Mouse (Mus musculus) cerebellum, adult 2 months (tissue): ENCODE data around the gene Camk2d.

Source experiments
- CTCF ChIP-seq: fragments of 200-500 bp; IDR thresholded peaks from 2 replicates; pipeline ENCODE4 v1.5.1; 2011; ENCODE audit warnings: low read depth, mild to moderate bottlenecking, control low read depth, low read length, moderate library complexity, borderline replicate concordance; ENCODE audit not compliant: insufficient read depth
- POLR2A ChIP-seq: fragments of 200-500 bp; IDR thresholded peaks from 2 replicates; pipeline ENCODE4 v1.6.1; 2011; ENCODE audit warnings: low read length, control low read depth, borderline replicate concordance; ENCODE audit not compliant: insufficient read depth

DNA sequence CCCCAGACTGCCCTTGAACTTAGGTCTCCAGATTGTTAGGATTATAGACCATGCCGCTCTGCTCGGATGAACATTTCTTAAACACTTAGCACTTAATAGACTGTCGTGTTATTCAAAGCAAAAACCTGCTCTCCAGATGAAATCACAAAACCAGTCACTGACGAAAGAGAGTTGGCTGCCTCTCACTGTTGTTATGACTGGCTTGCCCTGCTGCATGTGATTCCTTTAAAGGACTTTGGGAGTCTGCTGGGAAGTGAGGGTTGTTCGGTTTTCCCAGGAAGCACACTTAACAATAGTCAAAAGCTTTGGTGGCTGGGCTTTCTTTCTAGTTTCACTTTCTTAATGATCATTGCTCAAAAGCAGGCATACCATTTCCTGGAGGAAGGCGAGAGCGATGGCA lies 97.2 kb downstream of the Camk2d start:
- TF ChIP-seq CTCF = no peak
- TF ChIP-seq POLR2A = no peak
